Mouse (Mus musculus) forebrain, postnatal 0 days (tissue): ENCODE measurements around the gene Ptprm. TPM values are rescaled to one million over a fixed set of nuclear protein-coding genes. Genes with fewer than 3 reads are reported as not detected.
A peak's percentile ranks its signal among the peaks of the same experiment; 100 is the strongest.

Source experiments
- ATAC-seq: fragments of 200-750 bp; cut with Nextera tagmentation; 2 replicates; pipeline ENCODE4 v1.8.0; 2017; ENCODE audit warnings: mild to moderate bottlenecking, moderate library complexity
- DNase-seq: peaks from one replicate; pipeline ENCODE4 v3.0.0-alpha.2; 2015
- H3K27ac ChIP-seq: fragments of 300-500 bp; sonication (generic); 2 replicates; pipeline ENCODE4 v1.5.1; 2014; ENCODE audit warnings: low read depth, mild to moderate bottlenecking, antibody characterized with exemption, low read length, moderate library complexity, mixed read lengths
- H3K27me3 ChIP-seq: fragments of 300-500 bp; sonication (generic); 2 replicates; pipeline ENCODE4 v1.6.1; 2014; ENCODE audit warnings: mild to moderate bottlenecking, low read length, mixed read lengths; ENCODE audit not compliant: insufficient read depth
- H3K36me3 ChIP-seq: fragments of 300-500 bp; sonication (generic); 2 replicates; pipeline ENCODE4 v1.6.1; 2014; ENCODE audit warnings: mild to moderate bottlenecking, moderate library complexity; ENCODE audit not compliant: insufficient read depth
- H3K4me1 ChIP-seq: fragments of 300-500 bp; sonication (generic); 2 replicates; pipeline ENCODE4 v1.6.1; 2014; ENCODE audit warnings: antibody characterized with exemption; ENCODE audit not compliant: insufficient read depth
- H3K4me2 ChIP-seq: fragments of 300-500 bp; sonication (generic); 2 replicates; pipeline ENCODE4 v1.6.1; 2014; ENCODE audit warnings: low read depth, mild to moderate bottlenecking, moderate library complexity
- H3K4me3 ChIP-seq: fragments of 300-500 bp; sonication (generic); 2 replicates; pipeline ENCODE4 v1.5.1; 2014; ENCODE audit warnings: low read depth, low read length, mixed read lengths
- H3K9ac ChIP-seq: fragments of 300-500 bp; sonication (generic); 2 replicates; pipeline ENCODE4 v1.6.1; 2014; ENCODE audit warnings: mild to moderate bottlenecking
- H3K9me3 ChIP-seq: fragments of 300-500 bp; sonication (generic); 2 replicates; pipeline ENCODE4 v1.6.1; 2016; ENCODE audit warnings: low read length
- CTCF ChIP-seq: sonication (generic); IDR thresholded peaks from 2 replicates; pipeline ENCODE4 v1.5.1; 2016; ENCODE audit warnings: antibody characterized with exemption, control low read depth, low read depth
- WGBS: fragments of 180-500 bp; shearing (Covaris S2); extraction: QIAGEN DNeasy Blood & Tissue Kit; methylation state at CpG from one replicate; pipeline ENCODE4 v1.1.7; 2014; 5-methylcytosine and 5-hydroxymethylcytosine counted together
- polyA plus RNA-seq: library from polyadenylated mRNA; unstranded; fragments of >200 nt; fragmentation: Nextera tagmentation; extraction: Ambion mirVana; gene quantifications from 2 replicates; pipeline ENCODE4 v1.2.1, GENCODE M21; 2015
- total RNA-seq: library from RNA; depleted of rRNA; stranded (reverse); fragments of >200 nt; gene quantifications from 2 replicates; pipeline ENCODE4 v1.2.3, GENCODE M21; 2014

The Ptprm gene
- total and polyA plus RNA-seq, 2 experiments from 2014 or later = 12.9 to 33.2 TPM

DNA sequence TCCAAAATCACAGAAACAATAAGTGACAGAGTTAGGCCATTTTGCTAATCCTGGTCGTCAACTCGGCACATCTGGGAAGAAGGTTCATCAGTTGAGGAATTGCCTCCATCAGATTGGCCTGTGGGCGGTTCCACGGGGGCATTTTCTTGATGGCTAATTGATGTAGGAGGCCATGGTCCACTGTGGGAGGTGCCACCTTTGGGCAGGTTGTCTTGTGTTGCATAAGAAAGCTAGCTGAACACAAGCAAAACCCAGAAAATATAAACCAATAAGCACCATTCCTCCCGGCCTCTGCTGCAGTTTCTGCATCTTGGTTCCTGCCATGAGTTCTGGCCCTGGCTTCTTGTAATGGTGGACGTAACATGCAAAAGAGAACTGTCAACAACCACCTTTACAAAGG is 358.2 kb downstream of the Ptprm start:
- TF ChIP-seq CTCF = no peak
- Histone ChIP-seq H3K27me3 (no peaks in the 10 kb centered on the region), H3K4me3 (no peak overlapping the region), H3K36me3 (no peaks in the 10 kb centered on the region), H3K9ac (no peak overlapping the region), H3K9me3 (no peaks in the 10 kb centered on the region), H3K27ac (no peak overlapping the region), H3K4me2 (no peak overlapping the region), H3K4me1 (no peaks in the 10 kb centered on the region)
- 92% methylated on average over 6 of the region's 6 CpGs for WGBS
- no peak for DNase-seq
- no peak for ATAC-seq

- ATAC-seq (no peak), DNase-seq (no peak)
- Histone ChIP-seq H3K27me3 (no peaks in the 10 kb centered on the region), H3K36me3 (no peaks in the 10 kb centered on the region), H3K4me2 (no peak overlapping the region), H3K4me3 (no peak overlapping the region), H3K9me3 (no peaks in the 10 kb centered on the region), H3K4me1 (no peaks in the 10 kb centered on the region), H3K27ac (no peak overlapping the region), H3K9ac (no peak overlapping the region)
- no peak for TF ChIP-seq CTCF
- 92% methylated on average over 4 of the region's 4 CpGs for WGBS
Measured at GRCm38 (mm10) chr17:66991815-66992214, 362.4 kb downstream of the Ptprm start.

GRCm38 (mm10) chr17:66990761-66991160 is 363.5 kb downstream of the Ptprm start:
- no peak for ATAC-seq
- no peak overlapping the region for H3K4me3 ChIP-seq
- WGBS = 66% methylated on average over 2 of the region's 2 CpGs
- H3K27ac ChIP-seq = no peak overlapping the region
- no peak overlapping the region for H3K4me2 ChIP-seq
- no peak for TF ChIP-seq CTCF
- H3K27me3 ChIP-seq = no peaks in the 10 kb centered on the region
- no peak for DNase-seq
- no peaks in the 10 kb centered on the region for H3K36me3 ChIP-seq
- H3K9ac ChIP-seq = no peak overlapping the region
- no peaks in the 10 kb centered on the region for H3K4me1 ChIP-seq
- H3K9me3 ChIP-seq = no peaks in the 10 kb centered on the region

GRCm38 (mm10) chr17:66988014-66988413 is 366.2 kb downstream of the Ptprm start:
- no peak for ATAC-seq
- H3K36me3 ChIP-seq = no peaks in the 10 kb centered on the region
- 91% methylated on average over 1 of the region's 1 CpGs for WGBS

DNA sequence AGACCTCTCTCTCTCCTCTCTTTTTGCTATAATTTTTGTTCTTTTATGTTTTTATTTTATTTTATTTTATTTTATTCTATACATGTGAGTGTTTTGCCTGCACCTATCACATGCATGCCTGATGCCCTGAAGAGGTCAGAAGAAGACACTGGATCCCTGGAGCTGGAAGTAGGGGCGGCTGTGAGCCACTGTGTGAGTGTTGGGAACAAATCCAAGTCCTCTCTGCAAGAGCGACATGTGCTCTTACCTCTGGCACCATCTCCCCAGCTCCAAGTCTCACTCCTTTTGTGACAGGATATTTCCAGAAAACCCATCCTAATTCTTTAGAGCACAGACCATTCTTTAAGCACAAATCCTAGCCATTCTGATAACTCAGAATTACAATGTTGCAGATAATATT is 372.6 kb downstream of the Ptprm start:
- Histone ChIP-seq H3K4me2 (no peak overlapping the region), H3K4me1 (0 out of 2 replicates have a peak, but pooled peaks cover 5% of the 10 kb centered on the region), H3K36me3 (no peaks in the 10 kb centered on the region), H3K4me3 (no peak overlapping the region), H3K27ac (no peak overlapping the region), H3K27me3 (no peaks in the 10 kb centered on the region), H3K9ac (no peak overlapping the region), H3K9me3 (no peaks in the 10 kb centered on the region)
- DNase-seq = no peak
- 64% methylated on average over 2 of the region's 2 CpGs for WGBS
- ATAC-seq = no peak
- no peak for TF ChIP-seq CTCF

More at GRCm38 (mm10) chr17:66988014-66988413, 366.2 kb downstream of the Ptprm start:
- no peak overlapping the region for H3K9ac ChIP-seq
- TF ChIP-seq CTCF = no peak
- DNase-seq = no peak
- no peak overlapping the region for H3K27ac ChIP-seq
- H3K9me3 ChIP-seq = no peaks in the 10 kb centered on the region
- H3K4me1 ChIP-seq = no peaks in the 10 kb centered on the region
- no peak overlapping the region for H3K4me3 ChIP-seq
- no peaks in the 10 kb centered on the region for H3K27me3 ChIP-seq
- no peak overlapping the region for H3K4me2 ChIP-seq

GRCm38 (mm10) chr17:66979971-66980370 is 374.3 kb downstream of the Ptprm start:
- no peak for ATAC-seq
- Histone ChIP-seq H3K9me3 (no peaks in the 10 kb centered on the region), H3K4me3 (no peak overlapping the region), H3K36me3 (no peaks in the 10 kb centered on the region), H3K27ac (no peak overlapping the region), H3K4me2 (no peak overlapping the region), H3K9ac (no peak overlapping the region), H3K4me1 (0 out of 2 replicates have a peak, but pooled peaks cover 5% of the 10 kb centered on the region), H3K27me3 (no peaks in the 10 kb centered on the region)
- DNase-seq = no peak
- no peak for TF ChIP-seq CTCF
- WGBS = 67% methylated on average over 5 of the region's 5 CpGs

DNA sequence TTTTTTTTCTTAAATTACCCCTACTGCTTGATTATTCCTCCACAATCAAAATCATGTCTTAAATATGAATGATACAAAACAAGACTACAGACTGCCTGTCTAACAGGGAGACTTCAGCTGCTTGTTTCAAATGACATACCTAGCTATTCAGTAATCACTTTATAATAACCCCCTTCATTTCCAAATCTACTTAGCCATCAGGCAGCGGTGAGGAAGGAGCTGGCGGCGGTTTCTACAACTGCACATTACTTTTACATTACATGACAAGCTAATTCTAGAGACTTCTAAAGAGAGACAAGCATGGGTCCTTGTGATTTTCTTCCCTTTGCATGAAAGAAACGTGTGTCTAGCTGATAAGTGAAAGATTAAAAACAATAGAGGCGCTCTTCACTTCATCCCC is 377.8 kb downstream of the Ptprm start:
- no peak overlapping the region for H3K4me2 ChIP-seq
- H3K4me3 ChIP-seq = no peak overlapping the region
- no peaks in the 10 kb centered on the region for H3K36me3 ChIP-seq
- H3K27ac ChIP-seq = no peak overlapping the region
- peak; percentile 86 for ATAC-seq
- no peaks in the 10 kb centered on the region for H3K27me3 ChIP-seq
- peak; percentile 31 for DNase-seq
- TF ChIP-seq CTCF = no peak
- 65% methylated on average over 5 of the region's 5 CpGs for WGBS
- H3K4me1 ChIP-seq = peaks cover 5% of the 10 kb centered on the region; the same call in 1 of the 2 replicates
- H3K9ac ChIP-seq = no peak overlapping the region
- no peaks in the 10 kb centered on the region for H3K9me3 ChIP-seq
